Mouse (Mus musculus) G1E (cell line): ENCODE data around the gene Slc16a8.

Source experiments
- CTCF ChIP-seq: IDR thresholded peaks from 2 replicates; pipeline ENCODE4 v1.5.1; 2012; ENCODE audit warnings: low read depth, low read length, inconsistent platforms, mixed read lengths
- GATA1 ChIP-seq: IDR thresholded peaks from 2 replicates; pipeline ENCODE4 v1.6.1; 2012; ENCODE audit warnings: borderline replicate concordance, low read length, inconsistent platforms, mixed read lengths

GRCm38 (mm10) chr15:79212750-79213446, 41.7 kb downstream of the Slc16a8 start:
- no peak for TF ChIP-seq CTCF
- TF ChIP-seq GATA1 = no peak
